Mouse (Mus musculus): Measurements from ENCODE around the gene Ovca2. TPM values are rescaled to one million over a fixed set of nuclear protein-coding genes. Genes with fewer than 3 reads are reported as not detected.

Ovca2 gene
- total RNA-seq (2023), result 10 to 100 TPM; 14.0 to 16.1 TPM

DNA sequence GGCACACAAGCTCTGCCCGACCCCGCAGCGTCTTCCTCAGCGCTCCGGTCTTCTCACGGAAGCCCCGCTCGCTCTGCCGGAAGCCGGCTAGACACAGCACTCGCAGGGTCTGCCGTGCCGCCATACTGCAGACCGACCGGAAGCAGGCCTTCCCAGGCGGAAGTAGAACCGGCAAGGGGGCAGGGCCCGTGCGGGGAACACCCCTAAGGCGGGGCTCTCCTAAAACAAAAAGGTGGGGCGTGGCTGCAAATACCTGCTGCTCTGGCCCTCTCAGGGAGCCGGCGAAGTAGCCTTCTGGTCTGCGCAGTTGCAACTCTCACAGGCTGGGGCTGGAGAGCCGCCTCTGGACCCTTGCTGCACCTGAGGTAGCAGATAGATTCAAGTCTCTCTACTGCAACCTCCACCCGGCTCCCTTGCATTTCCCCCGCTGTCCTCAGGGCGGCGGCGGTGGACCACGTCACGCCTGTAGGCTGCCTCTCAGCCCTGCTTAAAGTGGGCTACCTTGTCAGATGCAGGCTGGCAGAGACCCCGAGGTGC is at the start of gene Ovca2:
TSS of gene Ovca2 (minus strand) at position 164 of the 537 bp plus-strand sequence.

DNA sequence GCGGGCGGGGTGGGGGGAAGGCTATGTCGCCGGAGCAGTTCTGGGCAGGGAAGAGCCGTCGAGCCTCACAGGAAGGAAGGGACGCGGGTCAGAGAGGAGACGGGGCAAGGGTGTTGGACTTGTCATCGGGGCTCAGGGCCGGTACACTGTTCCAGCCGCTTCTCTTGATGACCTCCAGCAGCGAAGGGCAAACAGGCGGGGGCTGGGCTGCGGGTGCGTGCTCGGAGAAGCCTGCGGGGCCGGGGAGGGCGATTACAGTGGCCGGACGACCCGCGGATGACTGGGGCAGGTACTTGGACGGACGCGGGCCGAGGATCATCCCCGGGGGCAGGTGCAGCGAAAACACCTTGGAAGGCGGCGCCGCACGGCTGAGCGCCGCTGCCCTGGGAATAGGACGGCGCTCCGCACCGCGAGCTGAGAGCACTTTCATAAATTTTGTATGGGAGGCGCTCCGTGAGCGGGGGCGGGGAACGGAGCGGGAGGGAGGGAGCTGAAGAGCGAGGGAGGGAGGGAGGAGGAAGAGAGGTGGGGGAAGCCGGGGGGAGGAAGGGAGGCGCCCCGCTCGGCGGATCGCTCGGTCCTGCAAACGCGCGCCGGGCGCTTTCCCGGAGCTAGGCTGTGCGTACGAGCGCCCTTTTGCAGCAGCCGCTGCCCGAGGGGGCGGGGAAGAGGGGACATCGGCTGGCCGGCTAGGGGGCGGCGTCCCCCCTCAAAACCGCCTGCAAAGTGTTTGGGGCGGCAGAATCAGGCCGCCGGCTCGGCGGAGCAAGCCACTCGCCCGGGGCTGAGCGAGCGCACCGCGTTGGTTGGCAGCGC is 14.8 kb upstream of the Ovca2 start, which contains the start of gene Rtn4rl1:
TSS of gene Rtn4rl1 (plus strand) at position 528 of the 816 bp plus-strand sequence.

DNA sequence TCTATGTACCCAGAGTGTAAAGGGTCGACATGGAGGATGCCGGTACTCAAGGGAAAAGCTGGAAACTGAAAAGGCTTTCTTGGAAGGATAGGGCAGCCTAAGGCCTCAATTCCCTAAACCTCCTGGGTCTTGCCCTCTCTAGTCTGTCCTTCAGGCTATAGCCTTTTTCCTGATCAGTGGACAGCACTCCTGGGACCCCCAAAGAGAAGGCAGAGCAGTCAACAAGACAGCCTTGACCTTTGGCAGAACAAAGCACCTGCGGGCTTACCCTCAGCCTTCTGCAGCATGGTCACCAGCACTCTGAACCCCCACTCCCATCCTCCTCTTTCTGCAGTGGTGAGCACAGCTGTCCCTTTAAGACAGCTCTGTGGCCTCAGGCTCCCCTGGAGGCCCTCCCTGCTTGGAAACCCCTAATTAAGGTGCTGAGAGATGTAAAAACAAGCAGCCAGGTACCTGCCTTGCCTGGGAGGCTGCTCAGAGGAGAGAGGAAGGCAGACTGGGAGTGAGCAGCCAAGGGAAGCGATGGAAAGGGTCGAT is 12.3 kb upstream of the Ovca2 start, which contains the start of gene Dph1:
TSS of gene Dph1 (minus strand) at position 337 of the 537 bp plus-strand sequence.

DNA sequence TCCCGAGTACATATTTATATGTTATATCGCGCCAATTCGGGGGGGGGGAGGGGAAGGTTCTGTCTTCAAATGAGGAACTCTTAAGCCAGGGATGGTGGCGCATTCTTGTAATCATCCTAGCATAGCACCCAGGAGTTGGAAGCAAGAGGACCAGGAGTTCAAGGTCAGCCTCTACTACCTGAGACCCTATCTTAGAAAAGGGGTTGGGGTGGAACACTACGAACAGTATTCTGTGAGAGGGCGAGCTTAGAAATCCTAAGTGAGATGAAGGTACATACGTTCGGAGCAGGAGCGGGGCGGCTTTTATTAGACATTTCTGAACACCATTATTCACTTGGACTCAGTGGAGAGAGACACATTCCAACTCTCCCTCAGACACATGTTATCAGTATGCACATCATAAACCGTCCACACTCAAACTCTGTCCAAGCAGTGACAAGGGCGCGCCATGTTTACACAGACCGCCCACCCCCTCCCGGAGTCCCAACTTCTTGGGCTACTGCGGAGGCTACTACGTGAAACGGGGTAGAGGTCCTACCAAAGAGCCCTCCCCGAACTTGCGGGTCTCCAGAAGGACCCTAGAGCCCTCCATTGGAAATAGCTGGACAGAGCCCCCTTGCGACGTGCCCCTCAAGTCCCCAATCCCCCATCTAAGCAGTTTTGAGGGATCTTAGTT is 9.1 kb downstream of the Ovca2 start, which contains the start of gene Hic1:
TSS of gene Hic1 (minus strand) at position 115 of the 676 bp plus-strand sequence.

Other genes with a start within 250 kb of the Ovca2 start
- 1 to 10 TPM; 2.1 to 2.5 TPM for gene Hic1, start 9.3 kb downstream of the Ovca2 start, total RNA-seq (2023)
- 10 to 100 TPM; 22.4 to 31.5 TPM for gene Dph1, start 12.4 kb upstream of the Ovca2 start, total RNA-seq (2023)
- 1 to 10 TPM in 1 of 2 experiments, under 1 TPM in 1; 0.99 to 1.2 TPM for gene Rtn4rl1, start 14.9 kb upstream of the Ovca2 start, total RNA-seq (2023)
- 100 to 1,000 TPM; 110 to 137 TPM for gene Rpa1, start 169.5 kb upstream of the Ovca2 start, total RNA-seq (2023)
- 10 to 100 TPM; 14.3 to 15.5 TPM for gene Smyd4, start 169.6 kb upstream of the Ovca2 start, total RNA-seq (2023)
- 1 to 10 TPM in 1 of 2 experiments, not detected in 1; 2.0 TPM for gene Serpinf1, start 243.9 kb upstream of the Ovca2 start, total RNA-seq (2023)

Measured in B cell, adult 67 days (primary cell).